Mouse (Mus musculus) B cell, adult 67 days (primary cell): ENCODE results near the gene Gm10477. TPM values are rescaled to one million over a fixed set of nuclear protein-coding genes. Genes with fewer than 3 reads are reported as not detected.

ENCODE experiments used
- total RNA-seq, 2 experiments: library from RNA; stranded (reverse); gene quantifications; 4 replicates each; pipeline ENCODE4 v1.2.4; 2023

Gene Gm10477
- total RNA-seq = not detected

DNA sequence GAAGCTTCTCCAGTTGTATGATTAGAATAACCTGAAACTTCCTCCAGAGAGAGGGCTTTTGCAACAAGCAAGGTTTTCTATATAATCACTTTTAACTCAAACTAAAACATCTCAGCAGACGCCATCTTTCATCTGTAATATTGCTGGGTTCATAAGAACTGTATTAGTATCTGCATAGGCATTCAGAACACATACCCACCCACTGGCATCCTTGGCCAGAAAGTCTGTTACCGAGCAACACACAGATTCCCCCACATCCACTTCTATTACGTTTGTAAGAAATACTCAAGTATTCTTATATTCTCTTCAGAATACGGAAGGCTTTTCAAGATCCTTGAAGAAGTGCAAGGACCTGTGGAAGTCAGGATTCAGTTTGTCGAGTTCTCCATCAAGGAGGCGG is at the start of gene Gm10477:
Gene Gm10477 (plus strand): TSS at position 301 of the 400 bp plus-strand sequence.

DNA sequence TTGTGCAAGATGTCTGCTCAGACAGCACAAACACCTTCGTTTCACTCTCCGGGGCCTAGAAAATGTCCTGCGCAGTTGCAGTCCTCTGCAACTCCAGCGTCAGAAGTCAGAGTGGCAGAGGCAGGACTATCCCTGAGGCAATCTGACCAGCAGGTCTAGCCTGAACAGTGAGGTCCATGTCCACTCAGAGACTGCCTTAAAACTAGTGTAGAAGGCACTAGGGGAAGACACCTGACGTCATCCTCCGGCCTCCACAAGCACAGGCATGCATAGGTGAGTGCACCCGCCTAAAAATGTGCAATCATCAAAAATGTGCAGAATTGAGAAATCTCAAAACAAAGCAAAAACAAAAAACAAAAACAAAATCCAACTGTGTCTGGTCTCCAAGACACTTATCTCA is 25.0 kb downstream of the Gm10477 start, which contains the start of gene Gm648:
Gene Gm648 (minus strand): TSS at position 101 of the 400 bp plus-strand sequence.

Other genes starting within 250 kb of the Gm10477 start
- gene Zfp449, start 178.3 kb upstream of the Gm10477 start, total RNA-seq = not detected
- gene Smim10l2a, start 150.2 kb upstream of the Gm10477 start, total RNA-seq = not detected
- 1 to 10 TPM; 1.7 to 2.2 TPM for gene Gm2174, start 76.8 kb upstream of the Gm10477 start, total RNA-seq
- gene Ints6l, start 69.9 kb upstream of the Gm10477 start, total RNA-seq = 10 to 100 TPM; 57.5 to 68.3 TPM
- not detected for gene Gm648, start 24.9 kb downstream of the Gm10477 start, total RNA-seq
- 10 to 100 TPM; 11.6 to 12.3 TPM for gene Mmgt1, start 73.3 kb downstream of the Gm10477 start, total RNA-seq
- gene Slc9a6, start 85.0 kb downstream of the Gm10477 start, total RNA-seq = 10 to 100 TPM in 1 of 2 experiments, 1 to 10 TPM in 1; 9.6 to 14.0 TPM
- not detected for gene Fhl1, start 207.0 kb downstream of the Gm10477 start, total RNA-seq